Mouse (Mus musculus): ENCODE data around the gene Ripply3. TPM values are rescaled to one million over a fixed set of nuclear protein-coding genes. Genes with fewer than 3 reads are reported as not detected.
"Not testable (repeated sequence)": the region's sequence is repeated elsewhere in the genome, so short reads cannot be mapped to it uniquely, and the experiment has no call there.

Ripply3 gene
- total RNA-seq, 2 experiments from 2014 or later: 0.17 to 0.23 TPM

DNA sequence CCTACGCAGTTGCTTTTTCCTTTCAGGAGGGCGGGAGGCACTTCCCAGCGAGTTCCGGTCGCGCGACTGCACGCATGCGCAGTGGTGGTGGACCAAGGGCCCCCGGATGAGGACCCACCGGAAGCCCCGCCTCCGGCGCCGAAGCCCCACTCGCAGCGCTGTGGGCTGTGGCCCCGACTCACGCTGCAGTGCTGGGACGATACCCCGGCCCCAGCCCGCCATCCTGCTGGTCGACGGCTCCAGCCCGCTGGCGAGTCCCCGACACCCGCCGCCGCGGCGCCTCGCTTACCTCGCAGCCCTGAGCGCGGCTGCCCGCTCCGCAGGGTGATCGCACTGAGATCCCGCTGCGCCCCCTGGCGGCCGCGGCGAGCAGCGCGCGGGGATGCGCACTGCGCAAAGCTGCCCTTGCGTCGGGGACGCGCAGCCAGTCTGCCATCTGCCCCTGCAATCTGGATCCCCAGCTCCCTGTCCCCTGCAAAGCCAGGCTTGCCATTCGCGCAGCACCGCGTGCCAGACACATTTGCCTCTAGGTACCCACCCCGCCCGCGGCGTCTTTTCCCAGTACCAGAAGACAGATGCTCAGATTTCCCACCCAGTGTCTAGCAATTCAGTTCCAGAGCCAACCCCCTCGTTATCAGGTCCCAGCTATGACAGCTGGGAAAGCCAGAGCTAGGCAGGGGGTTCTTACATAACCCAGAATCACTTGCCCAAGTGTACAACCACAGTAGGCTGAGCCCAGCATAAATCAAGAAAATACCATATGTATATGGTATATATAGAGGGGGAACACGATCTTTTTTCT, 14.8 kb upstream of the Ripply3 start, which contains the start of gene Hlcs:
Gene Hlcs (minus strand): TSS at position 343 of the 802 bp plus-strand sequence.
- DNase-seq (ENCODE audit: extremely low spot score in 1 of 2, low spot score in 1 of 2): peak; percentile 97 to 99

DNA sequence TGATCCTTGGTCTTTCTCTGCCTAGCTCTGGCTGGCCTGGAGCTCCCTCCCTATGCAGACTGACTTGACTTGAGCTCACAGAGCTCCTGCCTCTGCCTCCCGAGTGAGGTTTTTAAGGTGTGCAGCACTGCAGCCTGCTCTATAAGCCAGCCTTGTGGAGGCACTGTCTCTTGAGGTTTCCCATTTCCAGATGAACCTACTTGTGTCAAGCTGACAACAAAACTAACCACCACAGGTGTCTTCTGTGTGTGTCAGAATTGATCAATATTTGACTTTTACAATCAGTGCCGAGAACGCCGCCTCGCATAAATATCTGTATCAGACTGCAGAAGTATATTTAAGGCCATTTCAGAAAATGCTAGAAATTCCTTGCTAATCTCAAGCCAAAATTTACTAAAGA, 13.6 kb upstream of the Ripply3 start:
- DNase-seq (ENCODE audit: extremely low spot score in 1 of 2, low spot score in 1 of 2): no peak

DNA sequence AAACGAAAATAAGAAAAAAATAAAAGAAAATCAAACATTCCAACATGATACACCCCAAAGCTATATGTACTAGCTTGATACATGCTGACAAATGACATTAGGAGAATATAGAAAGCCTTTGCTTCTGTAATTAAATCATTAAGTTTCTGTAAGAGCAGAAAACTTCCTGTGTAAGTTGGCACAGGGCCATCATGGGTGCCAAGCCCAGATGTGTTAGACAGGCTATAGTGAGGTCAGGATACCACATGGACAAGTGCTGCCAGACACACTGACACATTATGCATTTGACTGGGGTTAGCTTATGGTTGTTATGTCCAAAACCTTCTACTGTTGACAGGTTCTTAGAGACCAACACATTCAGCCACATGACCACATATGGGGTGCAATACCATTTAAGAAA, 13.0 kb upstream of the Ripply3 start:
- no peak for DNase-seq (ENCODE audit: extremely low spot score in 1 of 2, low spot score in 1 of 2)

DNA sequence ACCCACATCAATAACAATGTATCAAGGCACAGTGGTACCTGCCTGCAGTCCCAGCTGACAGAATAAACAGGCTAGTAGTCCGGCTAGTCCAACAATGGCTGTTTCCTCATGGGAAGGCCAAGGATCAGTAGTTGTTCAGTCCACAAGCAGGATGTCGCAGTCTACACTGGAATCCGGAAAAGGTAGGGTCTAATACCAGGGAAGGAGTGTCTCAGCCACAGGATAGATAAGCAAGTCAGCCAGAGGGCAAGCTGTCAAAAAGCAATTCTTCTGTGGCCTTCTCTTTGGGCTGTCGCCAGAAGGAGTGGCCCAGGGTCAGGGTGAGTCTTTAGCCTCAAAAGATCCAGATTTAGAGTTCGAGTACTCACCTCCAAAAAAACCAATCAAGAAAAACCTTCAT, 10.5 kb upstream of the Ripply3 start:
- DNase-seq (ENCODE audit: extremely low spot score in 1 of 2, low spot score in 1 of 2): no peak

DNA sequence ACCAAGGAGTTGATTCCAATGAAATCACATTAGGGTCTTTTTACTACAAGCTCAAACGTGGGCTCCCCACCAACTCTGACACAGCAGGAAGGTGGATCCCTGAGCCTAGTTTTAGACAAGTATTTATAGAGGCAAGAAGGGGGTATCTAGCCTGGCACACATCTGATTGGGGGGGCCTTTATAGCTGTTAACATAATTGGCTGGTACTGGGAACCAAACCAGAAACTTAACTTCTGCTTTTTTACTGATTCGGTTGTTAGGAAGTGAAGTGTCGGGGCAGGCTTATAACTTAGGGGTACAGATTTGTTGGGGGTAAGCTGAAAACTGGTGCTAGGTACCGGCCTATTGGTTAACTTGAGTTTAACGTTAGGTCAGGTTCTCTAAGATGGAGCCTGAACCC, 8.0 kb upstream of the Ripply3 start:
- DNase-seq (ENCODE audit: extremely low spot score in 1 of 2, low spot score in 1 of 2): no peak

DNA sequence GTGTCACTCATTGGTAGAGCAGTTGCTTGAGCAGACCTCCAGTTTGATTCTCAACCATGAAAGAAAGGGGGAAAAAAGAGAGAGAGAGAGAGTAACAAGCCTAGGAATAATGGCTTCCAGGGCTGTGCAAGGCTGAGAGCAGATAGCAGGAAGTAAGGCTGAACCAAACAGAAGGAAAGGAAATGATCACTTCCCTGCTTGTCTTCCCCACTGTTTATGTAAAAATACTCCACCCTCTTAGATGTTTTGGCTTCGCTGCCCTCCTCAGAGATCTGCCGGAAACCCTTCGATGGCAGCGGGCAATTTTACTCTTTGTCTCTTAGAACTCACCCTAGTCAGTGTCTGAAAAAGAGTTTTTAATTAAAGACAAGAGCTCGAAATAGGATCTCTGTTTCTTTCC, 4.5 kb upstream of the Ripply3 start:
- no peak for DNase-seq (ENCODE audit: extremely low spot score in 1 of 2, low spot score in 1 of 2)

DNA sequence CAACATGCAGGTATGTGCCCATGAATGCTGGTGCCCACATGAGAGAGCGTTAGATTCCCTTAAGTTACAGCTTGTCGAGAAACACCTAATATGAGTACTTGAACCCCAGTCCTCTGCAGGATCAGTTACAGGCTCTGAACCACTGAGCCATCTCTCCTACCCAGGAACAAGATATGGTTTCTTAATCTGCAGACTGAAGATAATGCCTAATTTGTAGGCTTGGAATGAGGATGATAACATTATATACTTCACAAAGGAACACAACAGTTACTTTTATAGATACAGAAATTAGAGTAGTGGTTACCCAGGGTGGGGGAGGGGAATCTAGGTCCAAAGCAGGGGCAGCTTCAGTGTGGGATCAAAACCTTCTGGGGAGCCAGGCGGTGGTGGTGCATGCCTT, 2.2 kb upstream of the Ripply3 start:
- DNase-seq (ENCODE audit: extremely low spot score in 1 of 2, low spot score in 1 of 2): no peak

DNA sequence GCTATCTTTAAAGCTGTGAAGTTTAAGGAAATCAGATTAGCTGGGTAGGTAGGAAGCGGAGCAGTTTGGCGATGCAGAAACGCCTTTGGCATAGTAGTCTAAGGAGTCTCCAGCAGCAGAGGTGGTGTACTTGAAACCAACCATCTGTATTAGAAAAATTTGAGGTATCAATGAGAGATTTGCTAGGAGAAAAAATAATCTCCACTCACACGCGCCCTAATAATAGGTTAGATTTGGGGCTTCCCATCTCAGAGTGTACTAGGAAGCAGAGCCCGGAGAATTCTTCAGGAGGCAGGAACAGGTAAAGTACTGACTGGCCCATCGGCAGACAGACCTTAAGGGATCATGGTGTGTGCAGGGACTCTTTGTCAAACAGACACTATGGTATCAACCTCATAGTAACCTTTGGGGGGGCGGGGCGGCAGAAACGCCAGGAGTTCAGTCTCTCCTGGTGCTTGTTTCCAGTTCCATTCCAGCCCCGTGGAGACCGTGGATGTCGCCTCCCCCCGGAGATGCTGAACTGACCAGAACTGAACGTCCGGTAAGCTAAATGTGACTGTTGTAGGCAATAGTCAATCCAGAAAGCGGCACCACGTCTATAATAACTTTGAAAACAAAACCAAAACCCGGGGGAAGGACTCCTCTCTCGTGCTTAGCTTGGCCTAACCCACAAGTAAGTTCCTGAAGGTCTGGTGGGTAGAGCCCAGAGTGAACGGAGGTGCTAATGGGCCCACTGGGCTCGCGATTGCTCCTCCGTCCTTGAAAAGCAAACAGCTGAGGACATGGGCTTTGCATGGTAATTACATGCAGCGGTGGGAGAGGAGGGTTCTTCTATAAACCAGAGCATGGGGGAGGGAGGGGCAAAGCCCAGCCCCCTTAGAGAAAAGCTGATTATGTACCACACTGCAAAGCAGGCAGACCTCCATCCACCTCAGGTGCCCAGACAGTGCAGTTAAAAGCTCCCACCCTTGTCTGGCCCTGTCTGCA, 954 bp downstream of the Ripply3 start:
- no peak for DNase-seq (ENCODE audit: extremely low spot score in 1 of 2, low spot score in 1 of 2)

DNA sequence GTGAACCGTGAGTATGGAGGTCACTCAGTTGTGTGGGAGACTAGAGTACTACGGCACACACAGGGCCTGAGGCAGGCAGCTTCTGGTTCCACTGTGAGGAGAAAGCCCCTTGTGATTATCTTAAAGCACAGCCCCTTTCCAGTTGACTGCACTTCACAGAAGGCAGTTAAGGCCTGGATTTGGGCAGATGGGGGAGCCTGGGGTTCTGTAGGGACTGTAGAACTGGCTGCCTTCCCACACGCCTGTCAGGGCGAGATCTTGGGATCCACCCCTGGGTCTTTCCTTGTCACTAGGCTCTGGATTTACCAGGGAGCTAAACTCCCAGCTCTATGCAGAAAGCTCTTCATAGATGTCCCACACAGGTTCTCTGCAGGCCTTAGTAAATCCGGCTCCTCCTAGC, 2.2 kb downstream of the Ripply3 start:
- no peak for DNase-seq (ENCODE audit: extremely low spot score in 1 of 2, low spot score in 1 of 2)

DNA sequence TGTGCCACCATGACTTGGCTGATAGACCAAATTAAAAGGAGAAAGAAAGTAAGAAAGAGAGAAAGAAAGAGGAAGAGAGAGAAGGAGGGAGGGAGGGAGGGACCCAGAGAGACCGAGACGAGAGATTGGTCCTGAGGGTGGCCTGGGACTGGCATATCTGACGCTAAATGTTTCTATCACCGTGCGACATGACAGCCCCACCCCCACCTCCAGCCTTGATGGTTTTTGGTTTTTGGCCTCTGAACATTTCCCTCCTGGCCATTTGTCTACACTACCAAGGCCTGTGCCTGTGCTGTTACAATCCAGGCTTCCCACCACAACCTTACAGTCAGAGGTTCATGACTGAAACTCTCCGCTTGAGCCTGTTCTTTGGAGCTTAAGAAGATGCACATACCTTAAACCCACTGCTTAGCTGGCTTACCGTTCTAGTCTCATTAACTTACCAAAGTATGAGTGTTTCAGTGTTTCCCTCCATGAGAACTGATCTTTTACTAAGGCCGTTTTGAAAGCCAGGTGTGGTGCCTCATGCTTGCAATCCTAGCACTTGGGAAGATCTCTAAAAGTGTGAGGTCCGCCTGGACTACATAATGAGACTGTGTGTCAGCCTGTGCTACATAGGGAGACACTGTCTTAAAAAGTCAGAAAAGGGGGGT, 3.1 kb downstream of the Ripply3 start:
- DNase-seq (ENCODE audit: extremely low spot score in 1 of 2, low spot score in 1 of 2): no peak

DNA sequence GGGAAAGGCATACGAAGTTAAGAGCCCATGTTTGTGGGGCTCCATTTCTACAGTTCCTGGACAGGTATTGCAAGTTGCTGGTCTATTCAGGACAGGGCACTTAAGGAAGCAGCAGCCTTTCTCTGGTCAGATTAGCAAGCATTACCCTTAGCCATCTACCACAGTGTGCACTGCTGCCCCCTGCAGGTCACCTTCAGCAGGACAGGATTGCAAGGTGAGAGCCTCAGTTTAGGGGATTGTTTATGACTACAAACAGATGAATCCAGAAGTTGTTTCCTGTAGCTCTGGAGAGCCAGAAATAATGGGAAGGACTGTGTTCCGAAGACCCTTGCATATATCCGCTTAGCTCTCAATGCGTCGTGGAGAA, 3.6 kb downstream of the Ripply3 start:
- peak in 1 of 2 experiments; percentile 73 for DNase-seq (ENCODE audit: extremely low spot score in 1 of 2, low spot score in 1 of 2)

DNA sequence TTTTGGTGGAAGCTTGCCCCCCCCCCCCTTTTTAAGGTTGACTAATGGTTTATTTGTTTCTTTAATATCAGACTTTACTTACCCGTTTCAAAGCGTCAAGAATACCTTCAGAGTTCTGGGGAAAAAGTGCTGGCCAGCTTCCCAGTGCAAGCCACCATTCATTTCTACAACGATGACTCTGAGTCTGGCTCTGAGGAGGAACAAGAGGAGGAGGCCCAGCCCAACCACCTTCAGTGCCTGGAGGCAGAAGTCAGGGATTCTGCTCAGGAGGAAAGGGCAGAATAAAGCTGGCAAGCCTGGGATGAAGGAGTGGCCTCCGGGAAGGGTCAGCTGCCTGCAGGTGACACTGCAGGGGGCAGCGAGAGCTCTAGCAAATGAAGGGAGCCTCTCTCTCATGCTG, 7.4 kb downstream of the Ripply3 start:
- DNase-seq (ENCODE audit: extremely low spot score in 1 of 2, low spot score in 1 of 2): no peak

DNA sequence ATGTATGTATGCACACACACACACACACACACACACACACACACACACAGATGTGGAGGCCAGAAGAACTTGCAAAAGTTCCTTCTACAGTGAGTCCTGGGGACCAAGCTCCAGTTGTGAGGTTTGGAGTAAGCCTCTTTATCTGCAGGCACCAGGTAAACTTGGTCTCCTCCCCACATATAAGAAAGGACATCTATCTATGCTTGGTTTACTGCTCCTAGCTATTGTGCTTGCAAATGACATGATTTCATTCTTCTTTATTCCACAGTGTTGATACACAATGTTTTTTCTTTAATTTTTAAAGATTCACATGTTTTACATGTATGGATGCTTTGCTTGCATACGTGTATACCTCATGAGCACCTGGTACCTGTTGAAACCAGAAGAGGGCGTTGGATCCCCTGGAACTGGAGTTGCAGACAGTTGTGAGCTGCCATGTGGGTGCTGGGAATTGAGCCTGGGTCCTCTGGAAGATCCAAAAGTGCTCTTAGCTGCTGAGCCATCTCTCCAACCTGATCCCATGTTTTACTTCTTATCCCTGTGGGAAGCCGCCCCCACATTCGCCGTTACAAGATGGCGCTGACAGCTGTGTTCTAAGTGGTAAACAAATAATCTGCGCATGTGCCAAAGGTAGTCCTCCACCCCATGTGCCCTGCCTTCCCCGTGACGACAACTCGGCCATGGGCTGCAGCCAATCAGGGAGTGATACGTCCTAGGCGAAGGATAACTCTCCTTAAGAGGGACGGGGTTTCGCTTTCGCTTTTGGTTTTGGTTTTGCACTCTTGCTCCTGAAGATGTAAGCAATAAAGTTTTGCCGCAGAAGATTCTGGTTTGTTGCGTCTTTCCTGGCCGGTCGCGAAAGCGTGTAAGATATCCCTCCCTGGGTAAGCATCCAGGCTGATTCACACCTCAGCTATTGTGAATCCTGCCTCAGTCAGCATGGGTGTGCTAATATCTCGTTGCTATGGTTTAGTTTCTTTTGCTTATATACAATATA, 11.2 kb downstream of the Ripply3 start:
- not testable (repeated sequence) for DNase-seq (ENCODE audit: extremely low spot score in 1 of 2, low spot score in 1 of 2)

DNA sequence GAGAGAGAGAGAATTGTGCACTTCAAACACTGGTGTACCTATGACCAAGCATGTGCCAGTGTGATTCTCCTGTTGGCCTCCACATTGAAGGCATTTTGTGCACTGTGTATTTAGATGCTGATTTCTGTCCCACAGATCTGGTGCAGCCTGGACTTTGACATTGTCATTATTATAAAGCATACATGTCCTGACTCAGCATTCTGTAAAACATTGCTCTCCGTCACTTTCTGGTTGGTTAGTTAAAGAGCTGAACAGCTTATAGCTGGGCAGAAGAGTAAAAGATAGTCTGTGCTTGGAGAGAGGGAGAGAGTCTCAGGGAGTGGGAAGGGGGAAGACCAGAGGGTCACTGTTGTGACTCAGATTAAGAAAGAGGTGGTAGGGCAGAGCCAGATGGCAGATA, 17.5 kb downstream of the Ripply3 start:
- no peak for DNase-seq (ENCODE audit: extremely low spot score in 1 of 2, low spot score in 1 of 2)

DNA sequence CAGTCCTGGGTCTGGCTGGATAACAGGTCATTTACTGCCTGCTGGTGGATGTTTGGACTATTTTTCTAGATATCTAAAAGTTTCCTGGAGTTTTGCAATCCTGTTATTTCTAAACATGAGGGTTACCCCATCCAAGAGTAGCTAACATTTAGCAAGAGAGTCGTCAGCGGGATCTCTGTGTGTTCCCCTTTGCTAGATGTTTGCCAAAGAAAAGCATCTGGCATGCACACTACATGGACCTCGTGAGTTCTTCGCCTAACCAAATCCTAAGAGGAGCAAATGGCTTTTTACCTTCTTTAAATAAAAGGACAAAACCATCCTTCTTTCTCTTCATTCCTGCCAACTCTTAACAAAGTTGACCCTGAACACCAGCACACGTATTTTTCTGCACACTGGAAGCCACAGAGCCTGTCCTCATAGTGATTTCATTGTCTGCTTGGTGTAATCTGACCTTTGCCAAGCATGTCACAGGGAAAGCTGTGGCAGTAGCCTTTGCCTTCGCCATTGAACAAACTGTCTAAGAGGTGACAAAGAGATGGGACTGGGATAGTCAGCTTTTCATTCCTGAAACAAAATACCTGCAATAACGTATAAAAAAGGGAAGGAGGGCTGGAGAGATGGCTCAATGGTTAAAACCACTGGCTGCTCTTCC, 19.0 kb downstream of the Ripply3 start:
- DNase-seq (ENCODE audit: extremely low spot score in 1 of 2, low spot score in 1 of 2): no peak

DNA sequence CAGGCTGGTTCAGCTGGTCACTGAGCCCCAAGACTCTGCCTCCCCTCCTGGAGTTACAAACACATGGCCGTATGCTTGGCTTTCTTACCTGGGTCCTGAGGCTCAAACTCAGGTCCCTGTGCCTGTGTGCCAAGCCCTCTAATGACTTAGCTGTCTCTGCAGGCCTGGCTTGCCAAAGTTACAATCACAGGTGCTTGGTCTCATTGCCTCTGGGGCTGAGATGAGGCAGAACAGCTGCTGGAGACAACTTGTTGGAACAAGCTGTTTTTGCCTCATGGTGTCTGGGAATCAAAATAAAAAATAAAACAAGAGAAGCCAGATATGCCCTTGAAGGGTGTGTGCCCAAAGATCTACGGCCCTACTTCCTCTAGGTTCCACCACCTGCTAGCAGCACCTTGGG, 20.6 kb downstream of the Ripply3 start:
- DNase-seq (ENCODE audit: extremely low spot score in 1 of 2, low spot score in 1 of 2): no peak

DNA sequence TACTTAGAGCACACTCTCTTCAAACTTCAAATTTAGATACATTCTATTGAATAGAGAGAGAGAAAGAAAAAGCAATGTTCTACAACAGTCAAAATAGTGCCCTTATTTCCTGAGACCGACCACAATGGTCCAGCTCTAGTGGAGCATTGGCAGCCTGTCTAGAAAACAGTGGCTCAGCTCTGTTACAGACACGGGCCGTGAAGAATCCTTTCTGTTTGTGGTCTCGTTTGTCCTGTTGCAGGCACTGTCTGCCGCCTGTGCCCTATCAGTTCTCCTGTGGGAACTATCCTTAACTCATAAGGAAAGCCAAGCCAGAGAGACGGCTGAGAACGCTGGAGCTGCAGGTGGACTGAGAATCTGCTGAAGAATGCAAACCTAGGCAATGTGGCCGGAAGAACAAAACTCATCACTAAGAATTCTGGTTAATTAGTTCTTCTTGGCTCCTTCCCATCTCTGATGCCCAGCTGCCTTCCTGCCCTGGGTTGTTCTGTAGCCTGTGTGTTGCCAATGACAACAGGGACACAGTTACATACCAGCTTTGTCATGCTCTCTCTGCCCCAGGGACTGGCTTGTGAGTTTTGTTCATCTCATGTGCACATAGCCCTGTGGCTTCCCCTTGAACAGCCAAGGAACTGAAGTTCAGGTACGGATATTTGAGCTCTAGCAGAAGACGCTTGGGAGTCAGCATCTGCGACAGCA, 21.5 kb downstream of the Ripply3 start:
- no peak for DNase-seq (ENCODE audit: extremely low spot score in 1 of 2, low spot score in 1 of 2)

DNA sequence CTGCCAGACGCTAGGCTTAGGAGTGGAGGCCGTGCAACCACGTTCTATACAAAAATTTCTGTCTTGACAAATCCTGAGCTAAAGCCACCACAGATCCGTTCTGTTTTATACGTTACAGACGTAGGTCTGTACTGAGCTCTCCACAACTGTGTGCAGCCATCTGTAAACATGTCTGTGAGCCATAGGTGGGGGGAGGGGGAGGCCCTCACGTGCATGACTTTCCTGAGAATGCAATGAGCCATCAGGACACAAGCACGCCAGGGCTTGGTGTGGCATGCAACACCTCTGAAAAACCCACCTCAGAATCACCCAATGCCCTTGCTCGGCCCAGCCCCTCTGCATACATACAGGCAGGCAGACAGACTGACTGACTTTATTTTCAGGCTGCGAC, 22.1 kb downstream of the Ripply3 start:
- no peak for DNase-seq (ENCODE audit: extremely low spot score in 1 of 2, low spot score in 1 of 2)

DNA sequence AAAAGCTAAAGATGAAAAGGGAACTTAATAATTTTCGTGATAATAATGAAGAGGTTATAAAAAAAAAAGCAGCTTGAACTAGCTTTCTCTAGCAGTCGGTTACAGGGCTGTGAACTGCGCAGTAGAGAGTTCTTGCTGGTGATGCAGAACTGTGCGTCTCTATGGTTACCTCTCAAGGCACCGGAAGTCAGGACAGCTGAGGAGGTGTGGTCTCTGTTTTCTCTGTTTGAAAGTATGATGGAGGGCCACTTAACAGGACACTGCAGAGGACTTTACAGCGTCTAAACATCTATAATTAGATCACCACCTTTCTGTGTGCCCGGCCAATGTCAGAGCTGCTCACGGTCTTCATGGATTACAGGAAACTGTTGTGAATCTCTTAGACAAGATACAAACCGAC, 26.2 kb downstream of the Ripply3 start:
- no peak for DNase-seq (ENCODE audit: extremely low spot score in 1 of 2, low spot score in 1 of 2)
